Mouse (Mus musculus): ENCODE data around the gene Brd4. TPM values are rescaled to one million over a fixed set of nuclear protein-coding genes. Genes with fewer than 3 reads are reported as not detected.
A peak's percentile ranks its signal among the peaks of the same experiment; 100 is the strongest.

The Brd4 gene
- total and polyA plus RNA-seq, 2 experiments from 2014 or later, result 13.0 to 26.8 TPM

DNA sequence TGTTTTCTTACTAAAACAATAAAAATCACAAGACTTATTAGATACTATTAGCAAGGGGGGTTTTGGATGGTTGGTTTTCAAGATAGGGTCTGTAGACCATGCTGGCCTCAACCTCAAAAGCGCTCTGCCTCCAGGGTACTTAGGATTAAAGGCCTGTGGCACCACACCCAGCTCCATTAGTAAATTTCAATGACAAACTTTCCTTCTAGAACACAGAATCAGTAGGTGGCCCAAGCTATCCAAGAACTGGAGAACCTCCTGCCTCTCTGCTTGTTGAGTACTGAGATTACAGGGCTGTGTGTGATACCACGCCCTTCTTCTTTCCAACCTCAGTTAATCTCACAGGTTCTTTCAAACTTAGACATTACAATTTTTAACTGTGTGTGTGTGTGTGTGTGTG, 3.4 kb downstream of the Brd4 start:
- Histone ChIP-seq H3K4me1 (ENCODE audit: control insufficient read depth, insufficient read depth) (peaks cover 28% of the 10 kb centered on the region), H3K4me2 (ENCODE audit: low read depth, low read length) (no peak overlapping the region), H3K4me3 (ENCODE audit: low read depth, low read length) (no peak overlapping the region), H3K9ac (replicated peaks; ENCODE audit: low read depth, low read length) (no peak overlapping the region), H3K27me3 (ENCODE audit: control insufficient read depth, insufficient read depth, low read length) (no peaks in the 10 kb centered on the region), H3K27ac (ENCODE audit: low read depth) (peak overlapping the region; percentile 8; the same call in 1 of the 2 replicates), H3K9me3 (replicated peaks; ENCODE audit: control insufficient read depth, low read length) (no peaks in the 10 kb centered on the region), H3K36me3 (replicated peaks; ENCODE audit: control insufficient read depth, insufficient read depth, low read length) (no peaks in the 10 kb centered on the region)
- ATAC-seq (ENCODE audit: insufficient read depth, low read depth) (no peak), DNase-seq (ENCODE audit: low spot score) (no peak)
- 78% methylated on average over 2 of the region's 2 CpGs for WGBS
- TF ChIP-seq EP300 (IDR thresholded peaks at IDR 0.05; ENCODE audit: low read depth), result no peak
- no peak for TF ChIP-seq CTCF (IDR thresholded peaks at IDR 0.05; ENCODE audit: low read depth)

DNA sequence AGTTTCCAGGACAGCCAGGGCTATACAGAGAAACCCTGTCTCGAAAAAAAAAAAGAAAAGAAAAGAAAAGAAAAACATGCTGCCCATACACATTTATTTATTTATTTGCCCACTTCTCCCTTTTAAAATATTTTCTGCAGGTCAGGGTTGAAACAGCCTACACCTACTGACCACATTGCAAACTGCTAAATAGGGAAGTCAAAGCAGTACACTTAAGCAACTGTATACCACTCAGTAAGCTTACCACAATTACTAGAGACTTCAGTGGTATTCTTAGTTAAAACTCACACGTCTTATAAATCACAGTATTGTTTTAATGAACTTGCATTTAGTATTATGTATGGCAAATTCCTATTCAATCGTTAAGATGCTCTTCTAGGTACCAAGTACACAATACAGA, 3.9 kb downstream of the Brd4 start:
- no peak overlapping the region for H3K4me3 ChIP-seq (ENCODE audit: low read depth, low read length)
- H3K4me2 ChIP-seq (ENCODE audit: low read depth, low read length), result no peak overlapping the region
- H3K36me3 ChIP-seq (replicated peaks; ENCODE audit: control insufficient read depth, insufficient read depth, low read length), result no peaks in the 10 kb centered on the region
- no peaks in the 10 kb centered on the region for H3K27me3 ChIP-seq (ENCODE audit: control insufficient read depth, insufficient read depth, low read length)
- H3K9me3 ChIP-seq (replicated peaks; ENCODE audit: control insufficient read depth, low read length), result no peaks in the 10 kb centered on the region
- 77% methylated on average over 3 of the region's 3 CpGs for WGBS
- TF ChIP-seq EP300 (IDR thresholded peaks at IDR 0.05; ENCODE audit: low read depth) (no peak), CTCF (IDR thresholded peaks at IDR 0.05; ENCODE audit: low read depth) (no peak)
- peaks cover 32% of the 10 kb centered on the region for H3K4me1 ChIP-seq (ENCODE audit: control insufficient read depth, insufficient read depth)
- H3K27ac ChIP-seq (ENCODE audit: low read depth), result no peak overlapping the region
- ATAC-seq (ENCODE audit: insufficient read depth, low read depth), result no peak
- DNase-seq (ENCODE audit: low spot score), result no peak
- H3K9ac ChIP-seq (replicated peaks; ENCODE audit: low read depth, low read length), result no peak overlapping the region

DNA sequence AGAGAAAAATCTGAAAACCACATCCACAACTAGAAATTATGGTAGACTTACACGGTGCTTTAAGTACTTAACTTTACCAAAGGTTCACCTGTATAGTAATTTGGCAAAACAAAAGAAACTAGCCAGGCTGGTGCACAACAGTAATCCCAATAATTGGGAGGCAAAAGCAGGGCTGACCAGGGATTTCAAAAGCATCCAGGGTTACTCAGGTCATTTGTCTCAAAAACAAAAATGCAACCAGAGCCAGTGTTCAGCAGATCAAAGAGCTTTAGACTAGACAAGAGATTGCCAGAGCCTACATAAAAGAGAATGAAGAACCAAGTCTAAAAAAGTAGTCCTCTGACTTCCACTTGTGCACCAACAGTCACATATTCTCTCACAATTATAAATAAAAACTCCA, 7.3 kb downstream of the Brd4 start:
- Histone ChIP-seq H3K27me3 (ENCODE audit: control insufficient read depth, insufficient read depth, low read length) (no peaks in the 10 kb centered on the region), H3K4me3 (ENCODE audit: low read depth, low read length) (no peak overlapping the region), H3K4me1 (ENCODE audit: control insufficient read depth, insufficient read depth) (peaks cover 28% of the 10 kb centered on the region), H3K27ac (ENCODE audit: low read depth) (no peak overlapping the region), H3K4me2 (ENCODE audit: low read depth, low read length) (no peak overlapping the region), H3K9me3 (replicated peaks; ENCODE audit: control insufficient read depth, low read length) (no peaks in the 10 kb centered on the region), H3K9ac (replicated peaks; ENCODE audit: low read depth, low read length) (no peak overlapping the region), H3K36me3 (replicated peaks; ENCODE audit: control insufficient read depth, insufficient read depth, low read length) (no peaks in the 10 kb centered on the region)
- DNase-seq (ENCODE audit: low spot score), result no peak
- no peak for ATAC-seq (ENCODE audit: insufficient read depth, low read depth)
- 86% methylated on average over 1 of the region's 1 CpGs for WGBS
- TF ChIP-seq EP300 (IDR thresholded peaks at IDR 0.05; ENCODE audit: low read depth), result no peak
- no peak for TF ChIP-seq CTCF (IDR thresholded peaks at IDR 0.05; ENCODE audit: low read depth)

DNA sequence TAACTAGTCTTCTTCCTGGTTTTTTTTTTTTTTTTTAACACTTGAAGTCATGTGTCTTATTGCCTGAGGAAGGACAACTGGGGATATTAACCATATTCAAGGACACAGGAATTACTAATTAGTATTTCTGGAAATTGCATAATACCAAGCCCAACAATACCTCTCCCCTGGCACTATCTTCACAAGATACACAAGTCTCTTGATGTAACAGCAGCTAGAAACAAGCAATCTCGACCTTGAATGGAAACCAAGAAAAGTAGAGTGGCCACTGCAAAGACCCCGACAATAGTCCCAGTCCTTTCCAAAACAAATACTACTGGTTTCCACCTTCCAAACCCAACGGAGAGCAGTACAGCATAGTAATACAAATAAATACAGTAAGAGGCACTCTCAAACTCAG, 9.0 kb downstream of the Brd4 start:
- Histone ChIP-seq H3K27ac (ENCODE audit: low read depth) (no peak overlapping the region), H3K4me1 (ENCODE audit: control insufficient read depth, insufficient read depth) (peaks cover 25% of the 10 kb centered on the region), H3K9me3 (replicated peaks; ENCODE audit: control insufficient read depth, low read length) (no peaks in the 10 kb centered on the region), H3K36me3 (replicated peaks; ENCODE audit: control insufficient read depth, insufficient read depth, low read length) (0 out of 2 replicates have a peak, but pooled peaks cover 3% of the 10 kb centered on the region), H3K9ac (replicated peaks; ENCODE audit: low read depth, low read length) (no peak overlapping the region), H3K27me3 (ENCODE audit: control insufficient read depth, insufficient read depth, low read length) (no peaks in the 10 kb centered on the region), H3K4me3 (ENCODE audit: low read depth, low read length) (no peak overlapping the region), H3K4me2 (ENCODE audit: low read depth, low read length) (no peak overlapping the region)
- TF ChIP-seq EP300 (IDR thresholded peaks at IDR 0.05; ENCODE audit: low read depth) (no peak), CTCF (IDR thresholded peaks at IDR 0.05; ENCODE audit: low read depth) (no peak)
- WGBS, result 68% methylated on average over 3 of the region's 3 CpGs
- DNase-seq (ENCODE audit: low spot score) (no peak), ATAC-seq (ENCODE audit: insufficient read depth, low read depth) (no peak)

DNA sequence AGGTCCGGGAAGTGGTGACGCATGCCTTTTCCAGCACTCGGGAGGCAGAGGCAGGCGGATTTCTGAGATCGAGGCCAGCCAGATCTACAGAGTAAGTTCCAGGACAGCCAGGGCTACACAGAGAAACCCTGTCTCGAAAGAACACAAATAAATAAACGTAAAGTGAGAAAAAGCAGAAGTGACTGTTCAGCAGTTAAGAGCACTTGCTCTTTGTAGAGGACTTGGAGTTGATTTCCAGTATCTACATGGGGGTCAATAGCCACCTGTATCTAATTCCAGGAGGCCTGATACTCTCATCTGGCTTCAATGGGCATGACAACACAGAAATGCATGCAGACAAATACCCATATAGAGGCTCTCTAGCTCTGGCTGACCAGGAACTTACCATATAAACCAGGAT, 15.4 kb downstream of the Brd4 start:
- peaks cover 3% of the 10 kb centered on the region; the same call in 1 of the 2 replicates for H3K36me3 ChIP-seq (replicated peaks; ENCODE audit: control insufficient read depth, insufficient read depth, low read length)
- TF ChIP-seq CTCF (IDR thresholded peaks at IDR 0.05; ENCODE audit: low read depth) (no peak), EP300 (IDR thresholded peaks at IDR 0.05; ENCODE audit: low read depth) (no peak)
- no peak for ATAC-seq (ENCODE audit: insufficient read depth, low read depth)
- no peaks in the 10 kb centered on the region for H3K9me3 ChIP-seq (replicated peaks; ENCODE audit: control insufficient read depth, low read length)
- peak overlapping the region; percentile 75 for H3K27ac ChIP-seq (ENCODE audit: low read depth)
- DNase-seq (ENCODE audit: low spot score), result no peak
- H3K4me2 ChIP-seq (ENCODE audit: low read depth, low read length), result no peak overlapping the region
- H3K9ac ChIP-seq (replicated peaks; ENCODE audit: low read depth, low read length), result no peak overlapping the region
- 78% methylated on average over 7 of the region's 7 CpGs for WGBS
- H3K4me1 ChIP-seq (ENCODE audit: control insufficient read depth, insufficient read depth), result peaks cover 46% of the 10 kb centered on the region
- no peak overlapping the region for H3K4me3 ChIP-seq (ENCODE audit: low read depth, low read length)
- H3K27me3 ChIP-seq (ENCODE audit: control insufficient read depth, insufficient read depth, low read length), result no peaks in the 10 kb centered on the region

DNA sequence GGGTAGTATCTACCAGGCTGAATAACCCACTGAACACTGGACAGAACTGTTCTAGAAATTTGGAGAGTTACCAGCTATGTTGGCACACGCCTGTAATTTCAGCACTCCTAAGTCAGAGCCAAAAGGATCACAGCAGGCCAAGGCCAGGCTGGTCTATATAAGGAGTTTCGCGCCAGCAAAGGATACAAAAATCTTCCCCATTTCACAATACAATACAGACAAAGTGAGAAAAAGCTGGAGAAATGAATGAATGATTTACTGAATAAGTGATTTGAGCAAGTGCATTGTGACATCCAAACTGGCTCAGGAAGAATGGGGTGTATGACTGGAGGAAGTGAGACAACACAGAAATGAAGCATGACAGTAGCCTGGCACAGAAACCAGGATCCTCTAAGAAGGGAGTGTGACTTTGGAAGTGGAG, 16.0 kb downstream of the Brd4 start:
- peak; percentile 85 for ATAC-seq (ENCODE audit: insufficient read depth, low read depth)
- H3K27ac ChIP-seq (ENCODE audit: low read depth), result peak overlapping the region; percentile 75
- no peak overlapping the region for H3K4me3 ChIP-seq (ENCODE audit: low read depth, low read length)
- peaks cover 3% of the 10 kb centered on the region; the same call in 1 of the 2 replicates for H3K36me3 ChIP-seq (replicated peaks; ENCODE audit: control insufficient read depth, insufficient read depth, low read length)
- no peak overlapping the region for H3K9ac ChIP-seq (replicated peaks; ENCODE audit: low read depth, low read length)
- H3K9me3 ChIP-seq (replicated peaks; ENCODE audit: control insufficient read depth, low read length), result no peaks in the 10 kb centered on the region
- peaks cover 47% of the 10 kb centered on the region for H3K4me1 ChIP-seq (ENCODE audit: control insufficient read depth, insufficient read depth)
- H3K27me3 ChIP-seq (ENCODE audit: control insufficient read depth, insufficient read depth, low read length), result no peaks in the 10 kb centered on the region
- 0 out of 2 replicates have a peak overlapping the region, but pooled peaks have one; percentile 6 for H3K4me2 ChIP-seq (ENCODE audit: low read depth, low read length)
- 40% methylated on average over 3 of the region's 3 CpGs for WGBS
- no peak for TF ChIP-seq EP300 (IDR thresholded peaks at IDR 0.05; ENCODE audit: low read depth)
- peak; percentile 74 for DNase-seq (ENCODE audit: low spot score)
